Mouse (Mus musculus) forebrain, embryonic 11.5 days (tissue): ENCODE data around the gene Car10. TPM values are rescaled to one million over a fixed set of nuclear protein-coding genes. Genes with fewer than 3 reads are reported as not detected.

Experiments used
- ATAC-seq: fragments of 200-750 bp; cut with Nextera tagmentation; replicated peaks from 2 replicates; pipeline ENCODE4 v1.8.0; 2017; ENCODE audit warnings: moderate TSS enrichment; ENCODE audit not compliant: low FRiP score
- DNase-seq: peaks from one replicate; pipeline ENCODE4 v3.0.0-alpha.2; 2017; ENCODE audit warnings: low spot score
- H3K27ac ChIP-seq: fragments of 300-500 bp; sonication (generic); 2 replicates; pipeline ENCODE4 v1.5.1; 2014; ENCODE audit warnings: low read depth, low read length
- H3K27me3 ChIP-seq: fragments of 300-500 bp; sonication (generic); 2 replicates; pipeline ENCODE4 v1.6.1; 2014; ENCODE audit warnings: mild to moderate bottlenecking, low read length, mixed read lengths; ENCODE audit not compliant: control insufficient read depth, insufficient read depth
- H3K36me3 ChIP-seq: fragments of 300-500 bp; sonication (generic); 2 replicates; pipeline ENCODE4 v1.6.1; 2014; ENCODE audit warnings: mild to moderate bottlenecking, low read length, moderate library complexity, mixed read lengths; ENCODE audit not compliant: control insufficient read depth, insufficient read depth
- H3K4me1 ChIP-seq: fragments of 300-500 bp; sonication (generic); replicated peaks from 2 replicates; pipeline ENCODE4 v1.6.1; 2014; ENCODE audit warnings: low read length, mixed read lengths; ENCODE audit not compliant: control insufficient read depth, insufficient read depth
- H3K4me2 ChIP-seq: fragments of 300-500 bp; sonication (generic); 2 replicates; pipeline ENCODE4 v1.6.1; 2014; ENCODE audit warnings: low read depth, mild to moderate bottlenecking, low read length, moderate library complexity, mixed read lengths; ENCODE audit not compliant: severe bottlenecking
- H3K4me3 ChIP-seq: fragments of 300-500 bp; sonication (generic); 2 replicates; pipeline ENCODE4 v1.5.1; 2014; ENCODE audit warnings: low read depth, low read length
- H3K9ac ChIP-seq: fragments of 300-500 bp; sonication (generic); 2 replicates; pipeline ENCODE4 v1.6.1; 2014; ENCODE audit warnings: low read length
- H3K9me3 ChIP-seq: fragments of 300-500 bp; sonication (generic); 2 replicates; pipeline ENCODE4 v1.6.1; 2016; ENCODE audit warnings: low read length, mixed read lengths; ENCODE audit not compliant: control insufficient read depth
- WGBS: fragments of 180-500 bp; shearing (Covaris S2); extraction: QIAGEN DNeasy Blood & Tissue Kit; methylation state at CpG from one replicate; pipeline ENCODE4 v1.1.7; 2014; 5-methylcytosine and 5-hydroxymethylcytosine counted together
- polyA plus RNA-seq: library from polyadenylated mRNA; unstranded; fragments of >200 nt; fragmentation: Nextera tagmentation; extraction: Ambion mirVana; gene quantifications from 2 replicates; pipeline ENCODE4 v1.2.1, GENCODE M21; 2014

The Car10 gene
- polyA plus RNA-seq, 1 experiment from 2014 or later = 1.3 TPM

GRCm38 (mm10) chr11:93516216-93516615 is 418.4 kb downstream of the Car10 start:
- 89% methylated on average over 9 of the region's 9 CpGs for WGBS
- Histone ChIP-seq H3K36me3 (no peaks in the 10 kb centered on the region), H3K4me1 (no peaks in the 10 kb centered on the region), H3K9ac (no peak overlapping the region), H3K27ac (no peak overlapping the region), H3K4me3 (no peak overlapping the region), H3K9me3 (no peaks in the 10 kb centered on the region), H3K4me2 (no peak overlapping the region), H3K27me3 (no peaks in the 10 kb centered on the region)
- ATAC-seq = no peak
- DNase-seq = no peak

GRCm38 (mm10) chr11:93516946-93517345 is 419.1 kb downstream of the Car10 start:
- H3K36me3 ChIP-seq = no peaks in the 10 kb centered on the region
- 95% methylated on average over 2 of the region's 2 CpGs for WGBS

GRCm38 (mm10) chr11:93522501-93522900 is 424.7 kb downstream of the Car10 start:
- H3K4me2 ChIP-seq = no peak overlapping the region
- no peaks in the 10 kb centered on the region for H3K36me3 ChIP-seq
- 85% methylated on average over 3 of the region's 3 CpGs for WGBS
- H3K4me1 ChIP-seq = no peaks in the 10 kb centered on the region
- no peaks in the 10 kb centered on the region for H3K9me3 ChIP-seq
- no peak overlapping the region for H3K4me3 ChIP-seq
- H3K9ac ChIP-seq = no peak overlapping the region
- ATAC-seq = no peak
- H3K27me3 ChIP-seq = no peaks in the 10 kb centered on the region
- H3K27ac ChIP-seq = no peak overlapping the region
- DNase-seq = no peak

More at GRCm38 (mm10) chr11:93516946-93517345, 419.1 kb downstream of the Car10 start:
- Histone ChIP-seq H3K4me1 (no peaks in the 10 kb centered on the region), H3K4me2 (no peak overlapping the region), H3K4me3 (no peak overlapping the region), H3K9me3 (no peaks in the 10 kb centered on the region), H3K27me3 (no peaks in the 10 kb centered on the region), H3K27ac (no peak overlapping the region), H3K9ac (no peak overlapping the region)
- DNase-seq (no peak), ATAC-seq (no peak)

GRCm38 (mm10) chr11:93525921-93526320 is 428.1 kb downstream of the Car10 start:
- Histone ChIP-seq H3K4me2 (no peak overlapping the region), H3K9ac (no peak overlapping the region), H3K36me3 (no peaks in the 10 kb centered on the region), H3K4me1 (no peaks in the 10 kb centered on the region), H3K27me3 (no peaks in the 10 kb centered on the region), H3K27ac (no peak overlapping the region), H3K9me3 (no peaks in the 10 kb centered on the region), H3K4me3 (no peak overlapping the region)
- DNase-seq (no peak), ATAC-seq (no peak)
- WGBS = 70% methylated on average over 3 of the region's 3 CpGs

- no peak for ATAC-seq
- DNase-seq = no peak
- no peaks in the 10 kb centered on the region for H3K36me3 ChIP-seq
These were observed 433.3 kb downstream of the Car10 start for GRCm38 (mm10) chr11:93531029-93531680.

GRCm38 (mm10) chr11:93536244-93536643 is 438.4 kb downstream of the Car10 start:
- no peak overlapping the region for H3K9ac ChIP-seq
- no peak for ATAC-seq
- H3K27ac ChIP-seq = no peak overlapping the region
- H3K4me2 ChIP-seq = no peak overlapping the region
- 84% methylated on average over 6 of the region's 6 CpGs for WGBS
- no peaks in the 10 kb centered on the region for H3K36me3 ChIP-seq
- no peaks in the 10 kb centered on the region for H3K4me1 ChIP-seq
- no peak for DNase-seq
- H3K27me3 ChIP-seq = no peaks in the 10 kb centered on the region
- H3K9me3 ChIP-seq = no peaks in the 10 kb centered on the region
- no peak overlapping the region for H3K4me3 ChIP-seq

More at GRCm38 (mm10) chr11:93531029-93531680, 433.3 kb downstream of the Car10 start:
- Histone ChIP-seq H3K27me3 (no peaks in the 10 kb centered on the region), H3K9ac (no peak overlapping the region), H3K4me2 (no peak overlapping the region), H3K9me3 (no peaks in the 10 kb centered on the region), H3K4me1 (no peaks in the 10 kb centered on the region), H3K27ac (no peak overlapping the region), H3K4me3 (no peak overlapping the region)
- WGBS = 84% methylated on average over 7 of the region's 7 CpGs

GRCm38 (mm10) chr11:93548904-93549303 is 451.1 kb downstream of the Car10 start:
- Histone ChIP-seq H3K4me2 (no peak overlapping the region), H3K9ac (no peak overlapping the region), H3K4me1 (no peaks in the 10 kb centered on the region), H3K27ac (no peak overlapping the region), H3K36me3 (no peaks in the 10 kb centered on the region), H3K4me3 (no peak overlapping the region), H3K9me3 (no peaks in the 10 kb centered on the region), H3K27me3 (no peaks in the 10 kb centered on the region)
- ATAC-seq (no peak), DNase-seq (no peak)
- 61% methylated on average over 5 of the region's 5 CpGs for WGBS

GRCm38 (mm10) chr11:93550908-93551307 is 453.1 kb downstream of the Car10 start:
- H3K27ac ChIP-seq = no peak overlapping the region
- no peaks in the 10 kb centered on the region for H3K27me3 ChIP-seq
- no peaks in the 10 kb centered on the region for H3K9me3 ChIP-seq
- H3K36me3 ChIP-seq = no peaks in the 10 kb centered on the region
- no peak overlapping the region for H3K9ac ChIP-seq
- no peaks in the 10 kb centered on the region for H3K4me1 ChIP-seq
- peak; percentile 69 for DNase-seq
- H3K4me3 ChIP-seq = no peak overlapping the region
- no peak for ATAC-seq
- H3K4me2 ChIP-seq = no peak overlapping the region
- WGBS = 5% methylated on average over 3 of the region's 3 CpGs

GRCm38 (mm10) chr11:93559118-93559517 is 461.3 kb downstream of the Car10 start:
- no peak overlapping the region for H3K4me3 ChIP-seq
- no peak overlapping the region for H3K4me2 ChIP-seq
- no peaks in the 10 kb centered on the region for H3K9me3 ChIP-seq
- no peaks in the 10 kb centered on the region for H3K27me3 ChIP-seq
- 86% methylated on average over 3 of the region's 3 CpGs for whole genome bisulfite sequencing
- ATAC-seq (no peak), DNase-seq (no peak)
- no peak overlapping the region for H3K27ac ChIP-seq
- no peaks in the 10 kb centered on the region for H3K4me1 ChIP-seq
- H3K36me3 ChIP-seq = no peaks in the 10 kb centered on the region
- H3K9ac ChIP-seq = no peak overlapping the region
